Mouse (Mus musculus) effector memory CD4-positive, alpha-beta T cell, adult 7 months (primary cell): ENCODE data around the gene Tnrc6b. TPM values are rescaled to one million over a fixed set of nuclear protein-coding genes. Genes with fewer than 3 reads are reported as not detected.

Source experiments
- polyA plus RNA-seq: library from polyadenylated mRNA; unstranded; fragments of 100-300 nt; shearing (Covaris generic); gene quantifications from one replicate; pipeline ENCODE4 v1.2.1, GENCODE M21; 2017

Tnrc6b gene
- 49.2 TPM for polyA plus RNA-seq

DNA sequence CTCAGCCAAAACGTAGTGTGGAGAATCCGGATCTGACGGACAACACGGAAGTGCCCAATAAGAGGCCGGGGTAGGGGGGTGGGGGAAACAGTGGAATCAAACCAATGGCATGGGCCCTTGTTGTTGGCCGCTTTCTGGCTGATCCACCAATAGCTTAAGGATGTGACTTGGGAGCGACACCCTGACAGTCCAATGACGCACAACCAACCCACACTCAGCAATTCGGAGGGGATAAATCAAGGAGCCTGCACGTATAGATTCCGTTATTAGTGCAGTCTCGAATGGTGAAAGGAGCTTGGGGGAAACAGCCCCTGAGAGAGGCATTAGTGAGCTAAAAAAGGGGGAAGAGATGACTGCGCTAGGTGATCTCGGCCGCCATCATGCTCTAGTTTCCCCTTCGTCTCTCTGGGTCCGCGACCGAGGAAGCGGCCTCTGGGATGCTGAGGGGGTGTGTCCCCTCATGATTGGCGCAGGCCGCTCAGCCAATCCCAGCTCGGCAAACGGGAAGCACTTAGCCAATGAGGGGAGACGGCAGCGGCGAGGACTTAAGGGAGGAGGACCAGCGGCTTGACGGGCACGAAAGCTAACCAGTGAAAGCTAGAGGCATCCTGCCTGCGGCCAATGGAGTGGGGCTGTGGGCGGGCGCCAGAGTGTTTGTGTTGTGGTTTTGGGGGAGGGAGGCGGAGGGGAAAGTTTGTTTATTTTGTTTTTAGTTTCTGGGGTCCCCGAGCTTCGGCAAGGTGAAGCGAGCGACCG lies at the start of gene Tnrc6b:
Tnrc6b (plus strand) TSS at position 706 of the 756 bp plus-strand sequence.

GRCm38 (mm10) chr15:80671295-80672252 lies 39.5 kb upstream of the Tnrc6b start, which contains the start of gene Fam83f:
Gene Fam83f (plus strand): TSS chr15:80671847.

GRCm38 (mm10) chr15:80948145-80949135 lies 237.3 kb downstream of the Tnrc6b start, which contains the start of gene Adsl:
Gene Adsl (plus strand): TSS chr15:80948490.

DNA sequence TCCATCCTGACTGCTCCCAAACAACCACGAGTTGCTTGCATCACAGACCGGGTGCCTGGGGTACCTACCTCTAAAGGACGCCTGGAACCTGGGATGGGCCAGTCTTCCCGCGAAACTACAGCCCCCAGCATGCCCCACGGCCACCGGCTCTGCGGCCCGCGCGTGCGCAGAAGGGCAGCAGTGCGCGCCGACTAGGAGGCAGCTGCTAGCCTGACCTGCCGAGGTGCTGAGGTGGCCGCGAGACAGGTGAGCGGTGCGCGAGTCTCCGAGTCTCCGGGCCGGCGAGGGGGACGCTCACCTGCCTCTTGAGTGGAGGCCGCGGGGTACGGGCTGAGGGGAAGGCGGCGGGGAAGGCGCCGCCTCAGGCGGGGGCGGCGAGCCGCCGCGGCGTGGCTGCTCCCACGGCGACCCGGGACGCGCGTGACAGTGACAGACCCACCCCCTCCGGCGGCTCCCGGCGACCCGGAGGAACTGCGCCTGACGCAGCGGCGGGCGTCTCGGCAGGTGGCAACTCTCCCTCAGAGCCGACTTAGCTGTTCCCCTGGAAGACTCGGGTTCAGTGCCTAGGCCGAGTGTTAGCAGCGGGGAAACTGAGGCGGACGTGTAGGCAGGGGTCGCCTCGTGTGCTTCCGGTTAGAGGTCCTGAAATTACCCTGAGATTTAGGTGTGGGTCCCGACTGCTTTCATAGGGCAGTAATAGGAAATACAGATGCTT lies 266.7 kb downstream of the Tnrc6b start, which contains the start of gene Sgsm3:
Sgsm3 (plus strand) TSS at position 146 of the 715 bp plus-strand sequence.

Other genes starting within 250 kb of the Tnrc6b start
- gene Enthd1, start 146.2 kb upstream of the Tnrc6b start, polyA plus RNA-seq: not detected
- 106 TPM for gene Grap2, start 138.7 kb upstream of the Tnrc6b start, polyA plus RNA-seq
- gene Fam83f, start 39.5 kb upstream of the Tnrc6b start, polyA plus RNA-seq: 0.16 TPM
- gene Adsl, start 237.2 kb downstream of the Tnrc6b start, polyA plus RNA-seq: 79.6 TPM